Comparison of ENCODE assay signal across 9 mouse cellular contexts in genomic region chr11:78896357-78897123, GRCm38 (mm10). TPM values are rescaled to one million over a fixed set of nuclear protein-coding genes. Genes with fewer than 3 reads are reported as not detected.
DNase-seq lines count a peak whose midpoint lies in the region; ATAC-seq and TF ChIP-seq lines count a peak whose summit lies in the region.
"Had no signal": no experiment of that assay in that cellular context is flagged by ENCODE, and none has a peak within 500 bp of the region (broad histone marks: within the 10 kb centered on the region; RNA-seq: fewer than 3 reads in every experiment).

No protein-coding gene starts in this region.

- H3K27ac ChIP-seq in heart, embryonic 12.5 days (ENCODE audit: poor library complexity, severe bottlenecking): no peak overlapping the region
- H3K27ac ChIP-seq in olfactory bulb, adult 2 months (ENCODE audit: insufficient read depth, low read depth, low read length): no peak overlapping the region
- H3K27ac ChIP-seq: embryonic facial prominence, embryonic 12.5 days had no signal

- no peak overlapping the region for H3K4me2 ChIP-seq in heart, embryonic 12.5 days
- H3K4me2 ChIP-seq: embryonic facial prominence, embryonic 12.5 days had no signal

- no peak overlapping the region for H3K4me3 ChIP-seq in heart, embryonic 12.5 days
- H3K4me3 ChIP-seq in olfactory bulb, adult 2 months (ENCODE audit: insufficient read depth, low read depth, low read length): no peak overlapping the region
- H3K4me3 ChIP-seq: embryonic facial prominence, embryonic 12.5 days had no signal

- H3K9me3 ChIP-seq in heart, embryonic 12.5 days (replicated peaks): 0 out of 2 replicates have a peak, but pooled peaks cover 1% of the 10 kb centered on the region
- H3K9me3 ChIP-seq: embryonic facial prominence, embryonic 12.5 days had no signal

- H3K9ac ChIP-seq in heart, embryonic 12.5 days: no peak overlapping the region
- H3K9ac ChIP-seq: embryonic facial prominence, embryonic 12.5 days had no signal

- 64% methylated on average over 7 of the region's 7 CpGs for WGBS in heart, embryonic 12.5 days
- 75% methylated on average over 7 of the region's 7 CpGs for WGBS in olfactory bulb, adult 2 months

- no peak for TF ChIP-seq POLR2A in olfactory bulb, adult 2 months (IDR thresholded peaks at IDR 0.05; ENCODE audit: insufficient read depth, low read depth, low read length)

- ATAC-seq in heart, embryonic 12.5 days (ENCODE audit: insufficient number of reproducible peaks, low FRiP score): peak; percentile 33; the same call in 1 of the 2 replicates
- peak; percentile 88 for ATAC-seq in erythroid progenitor cell, adult 5-6 weeks (replicated peaks; ENCODE audit: low FRiP score, poor library complexity, severe bottlenecking)

- no peaks in the 10 kb centered on the region for H3K36me3 ChIP-seq in heart, embryonic 12.5 days
- H3K36me3 ChIP-seq: embryonic facial prominence, embryonic 12.5 days had no signal

- intact Hi-C loops in heart, postnatal 25 days (cut with DNase I): no loop called here

- DNase-seq in heart, postnatal 25 days (ENCODE audit: low spot score): no peak
- DNase-seq in 416B (ENCODE audit: low read depth) (peak; percentile 26), R1 (ENCODE audit: low read depth, low spot score) (peak; percentile 78)
- DNase-seq in left cerebral cortex, adult 9 months (ENCODE audit: low spot score in 2 of 2): no peak
- no peak for DNase-seq in ovary, postnatal 14 days (ENCODE audit: low spot score)

- no peaks in the 10 kb centered on the region for H3K4me1 ChIP-seq in heart, embryonic 12.5 days (replicated peaks)
- no peaks in the 10 kb centered on the region for H3K4me1 ChIP-seq in olfactory bulb, adult 2 months (ENCODE audit: control insufficient read depth, insufficient read depth, low read length)
- H3K4me1 ChIP-seq: embryonic facial prominence, embryonic 12.5 days had no signal

- H3K27me3 ChIP-seq in heart, embryonic 12.5 days (replicated peaks): no peaks in the 10 kb centered on the region
- H3K27me3 ChIP-seq: embryonic facial prominence, embryonic 12.5 days had no signal

- peak; percentile 47; the same call in 1 of the 2 replicates for TF ChIP-seq CTCF in olfactory bulb, adult 2 months (IDR thresholded peaks at IDR 0.05; ENCODE audit: insufficient read depth, low read depth, low read length)

RNA-seq across cellular contexts. Expression of gene Nos2, which starts 24.0 kb away (rescaled TPM):
- polyA plus RNA-seq in heart, embryonic 12.5 days (2016; fragmentation: Nextera tagmentation; extraction: Ambion mirVana): 0.33 and 0.37 TPM in 2 replicates
- total RNA-seq in heart, postnatal 25 days (2021): 1 to 10 TPM; 5.2 to 6.8 TPM
- total RNA-seq in erythroid progenitor cell, adult 5-6 weeks (2015; ENCODE audit: low replicate concordance): not detected in 2 replicates
- total RNA-seq in erythroid progenitor cell, adult 5-6 weeks (2017; ENCODE audit: low replicate concordance): not detected in 2 replicates
- polyA plus RNA-seq in olfactory bulb, adult 2 months (2012; ENCODE audit: insufficient read depth, insufficient read length, low replicate concordance, missing spikeins): not detected in 2 replicates

Comparison
In these comparisons a context has a peak if more than half of its experiments do, and no peak if none do; other contexts are left out.
1. DNase-seq: peak in 416B (single experiment) and R1 (single experiment); none in heart, postnatal 25 days (single experiment), left cerebral cortex, adult 9 months (0 of 2) and ovary, postnatal 14 days (single experiment).
2. RNA of gene Nos2, which starts 24.0 kb away (total RNA-seq): 5.2 to 6.8 TPM in heart, postnatal 25 days; not detected in erythroid progenitor cell, adult 5-6 weeks; every median in the first group is over 4 times any median in the second.